Mouse (Mus musculus): ENCODE data around the gene Anxa6.

Gene Anxa6

GRCm38 (mm10) chr11:55028509-55028908 is 4.7 kb downstream of the Anxa6 start:
- peak; percentile 40 to 71 for DNase-seq

GRCm38 (mm10) chr11:55027204-55027855 is 5.9 kb downstream of the Anxa6 start:
- DNase-seq = peak in 1 of 2 experiments; percentile 42

GRCm38 (mm10) chr11:55025896-55026295 is 7.3 kb downstream of the Anxa6 start:
- DNase-seq = no peak

- no peak for DNase-seq
Measured at GRCm38 (mm10) chr11:55023583-55023982, 9.7 kb downstream of the Anxa6 start.

- peak; percentile 84 to 86 for DNase-seq
Measured at GRCm38 (mm10) chr11:55023049-55023564, 10.1 kb downstream of the Anxa6 start.

- no peak for DNase-seq
Measured at GRCm38 (mm10) chr11:55022508-55022907, 10.7 kb downstream of the Anxa6 start.

GRCm38 (mm10) chr11:55021859-55022258 is 11.4 kb downstream of the Anxa6 start:
- DNase-seq = no peak

- DNase-seq = no peak
Measured at GRCm38 (mm10) chr11:55021458-55021857, 11.8 kb downstream of the Anxa6 start.

- no peak for DNase-seq
Measured at GRCm38 (mm10) chr11:55019711-55020110, 13.5 kb downstream of the Anxa6 start.

- DNase-seq = no peak
Measured at GRCm38 (mm10) chr11:55018034-55018433, 15.2 kb downstream of the Anxa6 start.

- DNase-seq = no peak
Measured at GRCm38 (mm10) chr11:55017201-55017600, 16.0 kb downstream of the Anxa6 start.

GRCm38 (mm10) chr11:55016758-55017157 is 16.5 kb downstream of the Anxa6 start:
- no peak for DNase-seq

- peak; percentile 60 to 75 for DNase-seq
Measured at GRCm38 (mm10) chr11:55015831-55016241, 17.4 kb downstream of the Anxa6 start.

GRCm38 (mm10) chr11:55015264-55015663 is 18.0 kb downstream of the Anxa6 start:
- no peak for DNase-seq

GRCm38 (mm10) chr11:55013802-55014201 is 19.4 kb downstream of the Anxa6 start:
- no peak for DNase-seq

GRCm38 (mm10) chr11:55012551-55013521 is 20.4 kb downstream of the Anxa6 start:
- DNase-seq = peak; percentile 66 to 71

- no peak for DNase-seq
Measured at GRCm38 (mm10) chr11:55011440-55011839, 21.8 kb downstream of the Anxa6 start.

- no peak for DNase-seq
Measured at GRCm38 (mm10) chr11:55008230-55008629, 25.0 kb downstream of the Anxa6 start.

- DNase-seq = no peak
Measured at GRCm38 (mm10) chr11:55005684-55006083, 27.6 kb downstream of the Anxa6 start.

GRCm38 (mm10) chr11:55004970-55005502 is 28.2 kb downstream of the Anxa6 start:
- peak in 1 of 2 experiments; percentile 38 for DNase-seq

- no peak for DNase-seq
Measured at GRCm38 (mm10) chr11:54998708-54999107, 34.5 kb downstream of the Anxa6 start.

GRCm38 (mm10) chr11:54998284-54998683 is 35.0 kb downstream of the Anxa6 start:
- DNase-seq = peak; percentile 48 to 77

GRCm38 (mm10) chr11:54996176-54996575 is 37.1 kb downstream of the Anxa6 start:
- DNase-seq = no peak
